Mouse (Mus musculus): ENCODE measurements at regions not wholly inside any gene's neighbourhood (a gene's known extent, or its start where the extent isn't known, plus 50 kb on each side); places are given as distances from the start of the nearest gene placed in this dataset.

DNA sequence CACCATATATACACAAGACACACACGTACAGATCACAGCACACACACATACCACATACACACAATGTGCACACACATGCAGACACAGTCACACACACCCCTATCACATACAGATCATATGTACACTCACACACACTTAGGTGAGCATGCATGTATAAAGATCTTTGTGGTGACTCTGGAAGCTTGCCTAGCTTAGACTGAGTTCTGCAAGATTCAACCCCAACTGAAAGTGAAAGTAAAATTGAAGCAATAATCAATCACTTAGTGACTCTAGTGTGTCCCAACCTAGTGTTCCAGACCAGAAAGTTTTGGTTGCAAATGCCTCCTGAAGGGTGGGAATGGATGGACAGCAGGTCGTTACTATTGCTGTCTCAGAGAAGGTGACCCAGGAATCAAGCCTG is 262.8 kb downstream of the Bcl11a start:
- in situ Hi-C loops (cut with MboI, MseI): no loop called here

GRCm38 (mm10) chr11:24341650-24342049 is 263.8 kb downstream of the Bcl11a start:
- in situ Hi-C loops (cut with MboI, MseI): no loop called here

DNA sequence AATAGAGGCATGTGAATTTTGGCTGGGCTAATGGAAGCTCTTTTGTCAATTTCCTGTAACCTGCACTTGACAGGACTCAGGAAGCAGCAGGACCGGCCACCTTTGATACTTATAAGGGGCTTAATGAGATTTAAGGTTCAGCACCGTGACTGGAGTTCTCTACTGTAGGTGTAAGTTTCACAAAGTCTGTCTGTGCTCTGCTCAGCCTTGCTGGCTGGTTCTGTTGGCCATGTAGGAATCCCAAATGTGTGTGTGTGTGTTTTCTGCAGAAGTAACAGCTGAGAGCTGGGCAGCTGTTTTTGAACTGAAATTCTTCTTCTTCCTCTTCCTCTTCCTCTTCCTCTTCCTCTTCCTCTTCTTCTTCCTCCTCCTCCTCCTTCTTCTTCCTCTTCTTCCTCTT is 264.3 kb downstream of the Bcl11a start:
- in situ Hi-C loops (cut with MboI, MseI): no loop called here

DNA sequence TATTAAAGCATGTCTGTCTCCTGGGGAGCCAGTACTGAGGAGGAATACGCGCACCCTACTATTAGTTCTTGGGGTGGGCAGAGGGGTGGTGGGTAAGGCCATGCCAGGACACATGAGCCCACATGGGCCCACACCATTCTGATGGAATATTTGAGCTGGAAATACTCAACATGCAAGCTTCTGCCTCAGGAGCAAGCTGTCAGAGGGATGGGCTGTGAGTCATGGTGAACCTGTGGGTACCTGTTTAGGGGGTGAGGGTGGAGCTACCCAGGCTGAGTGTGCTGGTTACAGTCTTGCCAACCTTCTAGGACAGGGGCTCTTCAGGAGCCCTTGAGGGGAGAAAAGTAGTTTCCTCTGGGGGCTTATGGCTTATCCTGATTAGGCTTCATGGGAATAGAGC is 264.9 kb downstream of the Bcl11a start:
- in situ Hi-C loops (cut with MboI, MseI): no loop called here

- in situ Hi-C loops (cut with MboI, MseI): no loop called here
Observed at GRCm38 (mm10) chr11:24347225-24347624, 269.4 kb downstream of the Bcl11a start.

DNA sequence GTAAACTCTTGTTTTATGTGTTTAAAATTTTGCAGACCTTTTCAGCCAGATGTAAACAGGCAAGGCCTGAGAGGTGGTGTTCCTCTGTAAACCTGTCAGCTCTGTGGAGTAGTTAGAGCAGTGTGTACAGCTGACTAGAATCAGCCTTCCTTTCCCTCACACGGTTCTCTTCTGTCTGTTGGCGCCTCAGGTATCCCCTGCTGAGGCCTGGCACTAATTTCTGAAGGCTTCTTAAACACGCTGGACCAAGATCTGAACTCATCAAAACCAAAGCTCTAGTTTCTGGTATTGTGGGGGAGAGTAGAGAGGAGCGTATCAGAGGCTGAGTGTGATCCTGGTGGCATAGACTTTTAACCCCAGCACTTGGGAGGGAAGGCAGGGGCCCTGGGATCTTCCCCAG is 270.9 kb downstream of the Bcl11a start:
- in situ Hi-C loops (cut with MboI, MseI): no loop called here

DNA sequence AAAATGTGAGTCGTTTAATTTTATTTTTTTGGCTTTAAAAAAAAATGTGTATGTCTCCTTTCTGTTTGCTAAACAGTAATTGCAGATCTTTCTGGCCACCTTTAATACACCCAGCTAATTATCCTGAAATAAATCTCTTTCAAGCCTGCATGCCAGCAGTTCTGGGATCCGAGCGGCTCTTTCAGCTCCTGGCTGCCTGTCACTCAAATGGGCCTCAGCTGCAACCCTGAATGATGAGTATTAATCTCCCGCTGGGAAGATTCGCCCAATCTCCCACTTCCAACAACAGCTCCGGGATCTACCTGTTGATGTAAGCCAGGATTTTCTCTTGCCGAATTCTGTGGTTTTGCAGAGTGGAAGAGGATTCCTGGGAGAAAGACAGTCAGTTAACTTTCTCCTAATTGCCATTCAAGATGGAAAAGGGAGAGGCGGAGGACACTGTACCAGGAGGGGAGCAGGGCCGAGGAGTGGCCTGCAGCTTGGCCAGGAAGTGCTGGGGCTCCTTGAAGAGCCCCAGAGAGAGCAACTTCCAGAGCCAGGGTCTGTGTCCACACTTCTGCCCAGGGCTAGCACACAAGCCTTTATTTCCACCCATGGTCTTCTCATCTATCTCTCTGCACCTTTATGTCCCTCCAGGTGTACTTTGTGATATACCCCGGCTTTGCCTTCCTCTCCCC is 272.2 kb downstream of the Bcl11a start:
- in situ Hi-C loops (cut with MboI, MseI): no loop called here

DNA sequence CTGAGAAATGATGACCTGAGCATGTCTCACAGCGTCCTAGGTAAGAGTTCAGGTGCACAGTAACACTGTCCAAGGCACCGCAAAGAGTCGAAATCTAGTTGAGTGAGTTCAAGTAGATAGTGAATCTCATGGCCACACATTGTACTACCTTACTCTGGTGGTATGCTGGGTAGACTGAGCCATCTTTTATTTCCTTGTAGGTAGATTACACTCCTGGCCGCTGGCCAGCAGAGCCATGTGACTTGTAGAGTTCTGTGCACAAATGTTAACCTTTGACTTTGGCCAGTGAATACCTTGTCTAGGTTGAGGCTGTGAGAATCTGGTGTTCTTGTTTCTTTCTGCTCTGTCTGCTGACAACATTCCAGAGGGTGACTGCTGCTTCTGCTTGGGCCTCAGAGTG is 273.0 kb downstream of the Bcl11a start:
- in situ Hi-C loops (cut with MboI, MseI): no loop called here

DNA sequence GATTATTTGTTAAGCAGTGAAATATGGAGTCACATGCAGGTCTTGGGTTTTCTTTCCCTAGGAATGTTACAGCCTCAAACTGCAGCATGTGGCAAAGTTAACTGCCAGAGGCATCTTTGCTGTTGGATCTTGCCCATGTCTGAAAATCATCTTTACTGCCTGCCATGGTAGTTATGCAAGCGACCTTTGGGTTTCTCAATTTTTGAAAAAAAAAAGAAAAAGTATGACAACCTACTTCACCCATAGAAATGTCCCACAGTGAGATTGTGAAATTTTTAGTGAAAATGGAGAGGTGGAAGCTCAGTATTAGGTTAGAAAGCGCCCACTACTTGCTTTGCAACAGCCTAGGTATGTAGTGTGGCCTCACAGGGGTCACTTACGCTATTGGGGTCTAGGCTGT is 274.2 kb downstream of the Bcl11a start:
- in situ Hi-C loops (cut with MboI, MseI): no loop called here

DNA sequence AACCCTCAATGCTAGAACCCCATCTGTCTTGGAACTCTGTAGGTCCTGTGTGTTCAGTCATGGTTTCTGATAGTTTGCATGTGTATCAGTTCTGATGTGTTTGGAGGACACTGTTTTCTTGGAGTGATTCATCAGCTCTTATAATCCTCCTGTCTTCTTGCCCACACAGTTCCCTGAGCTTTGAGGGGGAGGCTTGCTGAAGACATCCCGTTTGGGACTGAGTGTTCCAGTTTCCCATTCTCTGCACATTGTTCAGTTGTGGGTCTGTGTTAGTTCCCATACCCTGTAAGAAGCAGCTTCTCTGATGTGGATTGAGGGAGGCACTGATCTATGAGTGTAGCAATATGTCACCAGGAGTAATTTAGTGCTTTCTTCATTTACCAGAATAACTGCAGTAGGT is 275.2 kb downstream of the Bcl11a start:
- in situ Hi-C loops (cut with MboI, MseI): no loop called here

GRCm38 (mm10) chr11:24357388-24357787 is 279.5 kb downstream of the Bcl11a start:
- in situ Hi-C loops (cut with MboI, MseI): no loop called here

DNA sequence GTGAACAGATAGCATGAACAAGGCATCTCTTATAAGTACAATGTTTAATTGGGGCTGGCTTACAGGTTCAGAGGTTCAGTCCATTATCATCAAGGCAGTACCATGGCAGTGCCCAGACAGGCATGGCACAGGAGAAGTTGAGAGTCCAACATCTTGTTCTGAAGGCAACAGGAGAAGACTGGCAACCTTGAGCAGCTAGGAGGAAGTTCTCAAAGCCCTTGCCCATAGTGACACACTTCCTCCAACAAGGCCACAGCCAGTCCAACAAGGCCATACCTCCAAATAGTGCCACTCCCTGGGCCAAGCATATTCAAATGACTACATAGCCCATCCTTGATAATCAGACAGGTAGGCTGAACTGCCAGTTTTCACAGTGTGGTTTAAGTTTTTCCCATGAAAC is 281.2 kb downstream of the Bcl11a start:
- in situ Hi-C loops (cut with MboI, MseI): no loop called here

- in situ Hi-C loops (cut with MboI, MseI): loop anchor here in 1 of 2 experiments (5.0 kb wide), 1 partner anchor 80 kb away; no protein-coding TSS in a partner anchor
Observed at GRCm38 (mm10) chr11:24361998-24362687, 284.3 kb downstream of the Bcl11a start.

DNA sequence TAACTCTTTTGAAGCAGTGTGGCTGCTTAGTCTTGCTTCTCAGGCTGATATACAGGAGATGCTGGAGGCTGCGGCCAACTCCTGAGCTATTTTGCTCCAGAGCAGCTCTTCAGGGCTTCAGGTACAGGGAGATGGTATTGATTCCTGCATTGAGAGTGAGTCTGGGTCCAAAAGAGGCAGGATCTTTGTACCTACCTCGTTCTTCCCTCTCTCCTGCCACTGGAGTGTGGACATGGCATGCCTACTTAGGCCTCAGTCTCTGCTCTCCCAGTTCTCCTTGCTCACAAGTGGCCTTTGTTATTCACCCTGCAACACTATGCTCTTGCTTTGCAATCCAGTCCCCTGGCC is 284.8 kb downstream of the Bcl11a start:
- in situ Hi-C loops (cut with MboI, MseI): loop anchor here in 1 of 2 experiments (5.0 kb wide), 1 partner anchor 80 kb away; no protein-coding TSS in a partner anchor

GRCm38 (mm10) chr11:24363418-24364364 is 285.8 kb downstream of the Bcl11a start:
- in situ Hi-C loops (cut with MboI, MseI): loop anchor here in 1 of 2 experiments (5.0 kb wide), 1 partner anchor 79 kb away; no protein-coding TSS in a partner anchor

- in situ Hi-C loops (cut with MboI, MseI): loop anchor here in 1 of 2 experiments (10.0 kb wide), 1 partner anchor 1616 kb away; no protein-coding TSS in a partner anchor
Observed at GRCm38 (mm10) chr11:24370198-24370860, 292.5 kb downstream of the Bcl11a start.

- in situ Hi-C loops (cut with MboI, MseI): loop anchor here in 1 of 2 experiments (10.0 kb wide), 1 partner anchor 1616 kb away; no protein-coding TSS in a partner anchor
Observed at GRCm38 (mm10) chr11:24370861-24371686, 293.2 kb downstream of the Bcl11a start.

DNA sequence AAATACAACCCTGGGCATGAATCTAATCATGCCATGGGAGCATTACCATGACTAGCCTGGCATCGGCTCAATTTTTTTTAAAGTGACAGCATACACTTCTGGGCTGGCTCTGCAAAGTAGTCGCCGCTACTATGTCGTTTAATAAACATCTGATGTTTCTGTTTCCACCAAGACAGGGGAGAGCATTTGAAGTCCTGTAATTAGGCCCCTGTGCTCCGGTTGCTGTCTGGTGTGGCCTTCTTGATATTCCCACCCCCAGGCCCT is 293.8 kb downstream of the Bcl11a start:
- in situ Hi-C loops (cut with MboI, MseI): loop anchor here in 1 of 2 experiments (10.0 kb wide), 1 partner anchor 1617 kb away; no protein-coding TSS in a partner anchor

DNA sequence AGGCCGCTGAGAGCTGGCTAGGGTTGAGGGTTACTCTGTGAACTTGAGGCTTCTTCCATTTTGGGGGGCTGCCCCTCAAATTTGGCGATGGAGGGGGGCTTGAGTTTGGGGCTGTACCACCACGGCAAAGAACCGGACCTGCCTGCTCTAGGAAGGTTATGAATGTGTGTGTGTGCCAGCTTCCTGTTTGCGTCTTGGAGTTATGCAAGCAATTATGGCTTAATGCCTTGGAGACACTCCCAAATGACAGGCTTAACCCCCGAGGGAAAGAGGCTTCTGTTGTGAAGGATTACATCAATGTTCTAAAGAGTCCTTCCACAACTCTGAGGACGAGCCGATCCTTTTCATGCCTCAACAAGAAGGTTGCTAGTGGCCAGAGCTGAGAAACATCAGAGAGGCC is 294.1 kb downstream of the Bcl11a start:
- in situ Hi-C loops (cut with MboI, MseI): loop anchor here in 1 of 2 experiments (10.0 kb wide), 1 partner anchor 1617 kb away; no protein-coding TSS in a partner anchor

GRCm38 (mm10) chr11:24372616-24373015 is 294.8 kb downstream of the Bcl11a start:
- in situ Hi-C loops (cut with MboI, MseI): loop anchor here in 1 of 2 experiments (10.0 kb wide), 1 partner anchor 1618 kb away; no protein-coding TSS in a partner anchor
